Mouse (Mus musculus) small intestine, adult 2 months (tissue): ENCODE data around the gene Nrg4.

Experiments
- CTCF ChIP-seq: fragments of 200-500 bp; IDR thresholded peaks from 2 replicates; pipeline ENCODE4 v1.5.1; 2012; ENCODE audit warnings: low read depth, mild to moderate bottlenecking, control low read depth, inconsistent platforms, low read length, moderate library complexity, mixed read lengths; ENCODE audit not compliant: insufficient replicate concordance, insufficient read length; ENCODE audit errors: extremely low read depth
- POLR2A ChIP-seq: fragments of 200-500 bp; IDR thresholded peaks from 2 replicates; pipeline ENCODE4 v1.6.1; 2012; ENCODE audit warnings: low read depth, mild to moderate bottlenecking, control low read depth, inconsistent platforms, low read length, moderate library complexity

DNA sequence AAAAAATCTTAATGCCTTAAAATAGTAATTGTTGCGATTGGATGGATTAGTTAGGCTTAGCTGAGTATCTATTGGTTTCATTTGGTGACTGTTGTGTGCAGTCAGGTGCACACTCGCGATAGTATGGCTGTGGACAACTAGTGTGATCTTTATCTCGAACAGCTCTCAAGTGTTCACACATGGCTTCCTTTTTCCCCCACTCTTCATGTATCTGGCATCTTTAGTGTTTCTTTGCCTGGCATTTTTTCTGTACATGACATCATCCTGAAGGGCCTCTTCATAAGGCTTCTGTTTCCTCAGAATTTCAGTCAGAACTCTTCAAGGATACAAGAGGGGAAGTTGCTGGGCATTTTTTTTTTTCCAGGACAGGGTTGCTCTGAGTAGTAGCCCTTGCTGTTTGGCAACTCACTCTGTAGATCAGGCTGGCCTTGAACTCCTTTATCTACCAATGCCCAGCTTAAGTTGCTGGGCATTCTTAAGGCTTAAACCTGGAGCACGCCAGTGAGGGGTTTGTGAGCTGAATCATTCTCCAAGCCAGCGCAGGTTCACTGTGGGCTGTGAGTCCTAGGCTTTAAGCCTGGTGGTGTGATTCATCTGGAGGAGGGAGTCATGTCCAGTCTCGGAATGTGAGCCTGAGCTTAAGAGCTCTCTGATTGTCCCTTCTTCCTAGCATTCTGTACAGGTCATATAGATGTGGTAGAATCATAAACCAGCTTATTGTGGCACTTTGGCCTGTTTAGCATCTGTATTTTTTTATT is 155.8 kb downstream of the Nrg4 start:
- no peak for TF ChIP-seq CTCF
- no peak for TF ChIP-seq POLR2A
